Mouse (Mus musculus) thymus, postnatal 10 days (tissue): ENCODE data around the gene Pdk2.

Experiments used
- DNase-seq, 2 experiments: peaks; one replicate each; pipeline ENCODE4 v3.0.0; 2021; ENCODE audit warnings: low spot score in 2 of 2

Pdk2 gene

DNA sequence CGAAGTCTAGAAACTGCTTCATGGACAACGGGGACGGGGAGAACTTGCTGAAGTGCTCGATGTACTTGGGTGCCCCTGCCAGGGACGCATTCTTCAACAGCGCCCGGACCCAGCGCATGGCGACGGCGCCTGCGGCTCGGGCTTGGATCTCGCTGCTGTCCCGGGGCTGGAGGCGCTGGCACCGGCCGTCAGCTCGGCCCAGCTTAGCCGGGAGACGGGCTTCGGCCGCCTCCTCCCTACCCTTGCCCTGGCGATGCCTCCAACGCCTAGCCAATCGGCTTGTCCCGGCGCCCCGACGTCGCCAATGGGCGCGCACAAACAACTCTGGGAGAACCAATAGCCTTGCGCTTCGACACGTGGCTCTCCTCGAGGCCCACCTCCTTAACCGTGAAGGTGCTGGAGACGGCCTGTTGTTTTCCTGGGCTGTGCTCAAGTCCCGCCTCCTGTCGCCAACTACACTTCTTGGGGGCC is at the start of gene Pdk2:
Gene Pdk2 (minus strand): TSS at position 216 of the 471 bp plus-strand sequence.
- peak; percentile 88 to 92 for DNase-seq

DNA sequence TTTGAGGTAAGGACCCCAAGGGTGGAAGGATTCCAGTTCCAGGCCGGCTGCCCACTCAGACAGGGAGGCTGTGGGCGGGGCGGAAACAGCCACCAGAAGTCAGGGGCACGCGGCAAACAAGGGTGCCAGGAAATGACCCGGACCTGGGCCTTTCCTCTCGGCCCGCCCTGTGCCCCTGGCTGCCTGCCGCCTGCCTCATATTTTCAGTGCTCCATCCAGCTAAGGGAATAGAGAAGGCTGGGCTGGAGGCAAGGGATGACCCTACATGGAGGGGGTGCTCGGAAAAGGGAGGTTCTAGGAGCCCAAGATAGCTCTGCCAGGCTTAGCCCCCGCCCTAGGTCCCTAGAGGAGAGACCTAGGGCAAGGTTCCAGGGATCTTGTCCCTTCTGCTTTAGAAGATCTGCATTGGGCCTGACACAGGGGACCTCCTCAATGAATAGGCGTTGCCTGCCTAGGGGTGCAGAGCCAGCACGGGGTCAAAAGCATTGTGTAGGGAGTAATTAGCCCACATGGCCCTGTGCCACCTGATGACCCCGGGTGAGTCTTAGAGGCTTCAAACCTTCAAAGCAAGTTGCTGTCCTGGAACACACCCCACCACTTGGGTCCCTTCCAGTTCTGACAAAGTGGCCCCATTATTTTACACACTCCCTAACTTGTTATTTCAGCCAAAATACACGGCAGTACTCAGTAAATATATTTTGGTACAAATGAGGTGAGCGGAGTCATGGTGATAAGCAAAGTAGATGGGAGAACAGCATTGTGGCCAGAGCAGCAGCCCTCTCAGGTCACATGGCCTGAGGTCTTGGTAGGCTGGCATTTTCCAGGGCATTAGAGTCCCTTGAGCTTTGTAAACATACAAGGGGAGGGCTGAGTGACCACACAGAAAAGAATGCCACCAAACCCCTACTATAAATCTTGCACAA is 48.0 kb upstream of the Pdk2 start:
- no peak for DNase-seq

DNA sequence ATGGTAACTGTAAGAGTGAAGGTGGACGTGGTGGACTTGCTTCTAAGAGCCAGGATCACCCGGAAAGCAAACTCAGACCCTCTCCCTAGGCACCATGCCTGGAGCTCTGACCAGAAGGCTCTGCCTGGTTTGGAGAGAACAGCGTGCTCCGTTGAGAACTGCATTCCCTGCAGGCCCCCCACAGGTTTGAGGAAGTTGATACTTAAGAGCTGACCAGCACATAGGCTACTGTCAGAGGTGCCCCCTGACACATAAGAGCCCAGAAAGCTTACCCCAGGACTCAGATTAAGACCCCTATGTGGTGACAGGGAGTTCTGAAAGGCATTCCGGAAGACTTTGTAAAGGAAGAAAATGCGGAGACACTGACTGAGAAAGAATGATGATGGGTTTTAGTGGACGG is 47.1 kb upstream of the Pdk2 start:
- no peak for DNase-seq

DNA sequence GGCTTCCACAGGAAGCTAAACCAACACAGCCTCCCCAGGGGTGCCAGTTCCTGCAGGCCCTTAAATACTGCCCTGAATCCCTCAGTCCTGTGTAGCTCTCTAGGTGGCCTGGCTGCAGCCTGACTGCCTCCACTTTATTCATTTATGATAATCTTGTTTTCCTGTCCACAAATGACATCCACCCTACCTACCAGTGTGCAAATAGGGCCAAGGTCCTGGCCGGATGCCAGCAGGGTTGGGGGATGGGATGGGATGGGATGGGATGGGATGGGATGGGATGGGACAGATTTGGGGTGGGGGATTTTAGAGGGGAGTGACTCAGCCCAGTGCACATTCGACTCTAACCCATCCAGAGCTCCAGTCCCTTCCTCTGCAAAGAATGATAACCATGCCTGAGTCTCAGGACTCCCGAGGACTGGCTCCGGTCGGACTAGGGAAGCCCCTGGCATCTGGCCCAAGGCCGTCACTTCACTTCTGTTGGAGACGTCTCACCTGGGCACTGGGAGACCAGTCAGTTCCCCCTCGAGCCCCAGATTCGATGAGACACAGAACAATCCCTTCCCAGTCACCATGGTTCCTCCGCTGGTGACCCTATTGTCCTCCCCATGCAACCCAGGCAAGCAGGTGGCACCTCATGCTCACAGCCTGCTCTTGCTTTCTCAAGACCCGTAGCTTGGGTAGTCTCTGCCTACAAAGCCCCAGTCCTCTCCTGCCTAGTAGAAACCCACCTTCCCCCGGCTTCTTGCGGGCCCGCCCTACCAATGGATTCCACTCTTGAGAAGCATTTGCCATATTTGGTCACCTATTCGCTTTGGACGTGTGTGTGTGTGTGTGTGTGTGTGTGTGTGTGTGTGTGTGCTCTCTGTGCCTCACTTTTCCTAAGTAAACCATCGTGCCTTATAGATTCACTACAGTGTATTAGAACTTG is 46.4 kb upstream of the Pdk2 start:
- no peak for DNase-seq

DNA sequence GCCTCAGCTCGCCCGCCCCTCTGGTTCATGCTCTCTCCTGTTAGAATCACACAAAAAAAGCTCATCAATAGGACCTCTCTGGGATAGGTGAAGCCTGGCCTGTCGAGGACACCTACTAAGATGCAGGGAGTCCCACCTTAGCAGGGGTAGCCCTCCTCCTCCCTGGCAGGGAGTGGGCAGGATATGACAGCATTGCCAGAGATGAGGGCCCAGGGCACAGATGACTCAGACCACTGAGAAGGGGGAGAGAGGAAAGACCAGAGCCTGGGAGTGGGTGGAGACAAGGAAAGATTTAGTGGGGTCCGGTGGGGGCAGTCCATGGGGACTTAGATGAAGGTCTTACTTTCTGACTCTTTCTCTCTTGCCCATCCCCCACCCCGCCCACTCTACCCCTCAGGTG is 45.1 kb upstream of the Pdk2 start:
- DNase-seq, result no peak

DNA sequence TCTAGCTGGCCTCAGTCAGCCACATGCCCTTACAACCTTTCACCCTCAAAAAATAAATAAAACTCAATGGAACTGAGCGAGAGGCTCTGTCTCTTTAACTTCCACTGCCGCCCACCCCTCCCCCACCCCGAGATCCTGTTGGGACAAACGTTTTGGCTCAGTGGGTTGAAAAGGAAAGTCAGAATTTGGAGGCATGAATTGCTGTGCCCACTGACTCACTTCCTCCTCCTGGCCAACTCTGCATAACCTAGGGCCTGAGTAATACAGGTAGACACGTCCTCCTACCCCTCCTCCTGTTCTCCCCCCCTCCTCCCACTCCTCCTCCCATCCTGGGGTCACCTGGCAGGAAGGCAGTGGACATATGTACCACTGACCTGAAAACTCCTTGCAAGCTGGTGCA is 44.6 kb upstream of the Pdk2 start:
- DNase-seq, result no peak

DNA sequence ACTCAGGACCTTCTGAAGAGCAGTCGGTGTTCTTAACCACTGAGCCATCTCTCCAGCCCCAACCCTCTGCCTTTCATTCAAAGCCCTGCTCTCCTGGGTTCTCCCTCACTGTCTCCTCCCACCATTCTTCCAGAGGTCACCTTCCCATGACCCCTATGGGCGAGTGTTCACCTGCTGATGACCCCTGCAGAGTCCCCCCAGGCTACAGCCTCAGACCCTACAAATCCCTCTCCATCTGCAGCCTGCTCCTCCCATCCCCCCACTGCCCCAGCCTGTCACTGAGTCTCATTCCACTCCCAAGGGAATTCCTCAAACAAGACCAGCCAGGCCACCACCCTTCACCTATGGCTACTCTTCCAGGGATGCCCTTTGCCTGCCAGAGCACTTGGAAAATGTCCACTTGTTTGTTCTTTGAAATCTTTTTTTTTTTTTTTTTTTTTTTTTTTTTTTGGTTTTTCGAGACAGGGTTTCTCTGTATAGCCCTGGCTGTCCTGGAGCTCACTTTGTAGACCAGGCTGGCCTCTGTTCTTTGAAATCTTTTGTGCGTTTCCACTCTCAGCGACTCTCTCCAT is 43.7 kb upstream of the Pdk2 start:
- DNase-seq, result no peak

DNA sequence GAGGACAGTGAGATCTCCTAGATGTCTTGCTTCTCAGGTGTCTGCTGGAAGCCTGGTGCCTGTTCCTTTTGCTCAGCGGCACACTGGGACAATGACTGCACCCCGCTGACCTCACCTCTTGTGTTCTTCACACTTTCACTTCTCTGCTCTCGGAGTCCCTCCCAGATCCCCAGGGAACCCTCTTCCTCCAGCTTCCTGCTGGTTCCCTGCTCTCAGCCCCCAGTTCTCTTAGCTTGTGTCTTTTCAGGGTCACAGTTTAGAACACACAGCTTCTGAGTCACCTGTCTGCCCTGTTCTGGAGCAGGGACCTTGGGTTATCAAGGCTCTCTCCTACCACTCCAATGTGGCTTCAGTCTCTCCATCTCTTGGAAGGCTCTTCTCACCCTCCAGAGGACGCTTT is 43.0 kb upstream of the Pdk2 start:
- DNase-seq, result no peak

DNA sequence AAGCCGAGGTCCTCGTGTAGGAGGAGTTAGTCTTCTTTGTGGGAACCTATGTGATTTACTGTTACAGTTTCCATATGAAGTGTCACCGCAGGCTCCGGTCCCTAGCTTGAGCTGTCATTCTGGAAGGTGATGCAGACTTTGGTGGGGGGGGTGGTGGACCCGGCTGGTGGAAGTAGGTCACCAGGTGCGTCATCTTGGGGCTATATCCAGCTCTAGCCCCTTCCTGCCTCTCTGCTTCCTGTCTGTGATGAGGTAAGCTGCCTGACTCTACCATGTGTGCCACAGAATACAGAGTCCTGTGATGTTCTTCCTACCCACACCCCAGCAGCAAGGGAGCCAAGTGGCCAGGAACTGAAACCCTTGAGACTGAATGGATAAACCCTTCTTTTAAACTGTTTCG is 41.7 kb upstream of the Pdk2 start:
- DNase-seq, result peak; percentile 64 to 67

DNA sequence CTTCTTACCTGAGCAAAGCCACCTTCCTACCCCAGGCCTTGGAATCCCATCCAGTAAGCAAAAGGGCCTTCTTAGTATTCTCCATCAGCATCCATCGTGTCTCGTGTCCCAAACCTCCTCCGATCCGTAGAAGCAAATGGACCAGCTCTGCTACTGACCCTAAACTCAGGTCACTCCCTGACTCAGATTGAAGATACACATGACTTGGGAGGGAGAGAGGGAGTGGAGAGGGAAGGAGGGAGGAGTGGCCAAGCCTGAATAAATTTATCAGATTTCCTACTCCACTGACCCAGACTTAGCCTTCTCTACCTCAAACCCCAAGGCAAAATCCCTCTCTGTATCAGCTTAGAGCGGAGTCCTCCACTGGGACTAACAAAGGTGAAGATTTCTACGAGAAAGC is 39.6 kb upstream of the Pdk2 start:
- no peak for DNase-seq

DNA sequence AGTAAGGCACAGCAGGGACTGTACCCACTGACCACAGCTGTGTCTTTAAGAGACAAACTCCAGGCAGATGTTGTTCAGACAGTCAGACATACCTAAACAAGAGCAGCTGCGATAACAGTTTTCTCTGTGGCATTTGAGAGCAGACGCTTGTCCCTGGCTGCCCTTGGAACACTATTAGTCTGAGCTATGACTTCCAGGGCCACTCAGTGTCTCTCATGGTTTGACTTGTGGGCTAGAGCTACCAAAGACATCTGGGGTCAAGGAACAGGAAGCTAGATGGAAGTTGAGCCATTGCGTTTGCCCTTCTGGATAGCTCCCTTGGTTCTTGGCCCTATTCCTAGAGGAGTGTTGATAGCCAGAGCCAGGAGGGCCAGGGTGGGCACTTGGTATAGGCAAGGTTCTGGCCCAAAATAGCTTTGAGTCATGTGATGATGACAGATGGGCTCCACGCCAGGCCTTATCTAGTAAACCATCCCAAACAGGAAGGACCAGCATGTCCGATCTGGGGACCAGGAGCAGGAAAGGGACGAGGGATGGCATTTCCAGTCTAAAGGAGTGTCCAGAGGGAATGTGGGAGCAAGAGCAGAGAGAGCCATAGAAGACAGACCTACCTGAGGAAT is 38.2 kb upstream of the Pdk2 start:
- DNase-seq, result no peak

DNA sequence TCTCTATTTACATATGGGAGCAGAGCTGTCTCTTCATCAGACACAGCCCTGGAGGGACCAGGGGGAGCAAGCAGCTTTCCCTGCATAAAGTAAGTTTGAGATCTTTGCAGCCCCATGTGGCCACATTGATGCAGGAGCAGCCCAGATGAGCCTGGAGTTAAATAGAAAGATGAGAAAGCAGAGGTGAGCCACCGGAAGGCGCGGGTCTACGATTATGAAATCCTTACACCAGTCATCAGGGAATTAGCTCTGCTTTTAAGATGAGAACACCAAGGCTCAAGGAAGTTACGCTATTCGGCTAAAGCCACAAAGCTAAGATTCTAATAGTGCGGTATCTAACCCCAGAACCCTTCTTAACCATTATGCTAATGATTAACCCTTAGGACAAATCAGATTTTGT is 36.8 kb upstream of the Pdk2 start:
- DNase-seq, result no peak

DNA sequence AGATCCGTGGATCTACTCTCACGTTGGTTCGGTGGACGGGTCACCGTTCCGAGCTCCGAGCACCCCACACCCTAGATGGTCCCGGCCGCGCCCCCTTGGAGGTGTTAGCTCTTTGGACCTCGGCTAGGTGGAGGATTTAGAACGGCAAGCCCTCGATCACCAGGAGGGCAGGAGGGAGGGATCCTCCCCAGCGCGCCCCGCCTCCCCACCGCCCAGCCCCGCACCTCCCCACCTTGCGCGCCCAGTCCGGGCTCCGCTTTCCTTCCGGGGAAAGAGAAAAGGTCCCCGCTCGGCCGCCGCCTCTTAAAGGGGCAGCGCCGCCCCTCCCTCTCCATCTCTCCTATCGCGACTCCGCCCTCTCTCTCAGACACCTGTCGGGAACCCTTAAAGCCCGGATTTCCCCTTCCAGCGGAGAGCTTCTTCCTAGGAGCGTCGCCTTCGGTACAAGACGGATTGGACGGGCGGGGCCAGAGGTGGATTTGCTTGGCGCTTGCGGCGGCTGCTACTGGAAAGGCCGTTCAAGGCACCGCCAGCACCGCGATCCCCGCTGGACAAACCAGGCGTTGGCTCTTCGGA is 35.5 kb upstream of the Pdk2 start, which contains the start of gene Itga3:
Gene Itga3 (minus strand): TSS at position 266 of the 576 bp plus-strand sequence.
- peak in 1 of 2 experiments; percentile 35 for DNase-seq

DNA sequence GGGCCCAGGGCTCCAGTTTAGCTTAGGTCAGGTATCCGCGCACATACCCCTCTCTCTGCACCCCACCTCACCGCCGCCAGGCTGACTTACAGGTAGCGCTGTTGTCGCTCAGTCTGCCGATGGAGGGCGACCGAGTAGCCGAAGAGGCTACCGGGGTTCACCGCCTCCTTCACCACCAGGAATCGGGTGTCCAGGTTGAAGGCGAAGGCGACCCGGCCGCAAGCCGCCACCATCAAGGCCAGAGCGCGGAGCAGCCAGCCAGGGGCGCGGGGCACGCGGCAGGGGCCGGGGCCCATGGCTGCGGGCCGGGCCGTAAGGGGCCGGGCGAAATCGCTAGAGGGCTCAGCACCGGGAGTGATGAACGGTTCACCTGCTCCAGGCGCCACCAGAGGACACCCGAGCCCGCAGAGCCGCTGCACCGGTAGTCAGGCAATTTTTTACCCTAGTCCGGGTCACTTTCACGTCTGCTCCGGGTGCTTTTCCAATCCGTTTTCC is 34.9 kb upstream of the Pdk2 start:
- DNase-seq, result peak; percentile 55 to 68

DNA sequence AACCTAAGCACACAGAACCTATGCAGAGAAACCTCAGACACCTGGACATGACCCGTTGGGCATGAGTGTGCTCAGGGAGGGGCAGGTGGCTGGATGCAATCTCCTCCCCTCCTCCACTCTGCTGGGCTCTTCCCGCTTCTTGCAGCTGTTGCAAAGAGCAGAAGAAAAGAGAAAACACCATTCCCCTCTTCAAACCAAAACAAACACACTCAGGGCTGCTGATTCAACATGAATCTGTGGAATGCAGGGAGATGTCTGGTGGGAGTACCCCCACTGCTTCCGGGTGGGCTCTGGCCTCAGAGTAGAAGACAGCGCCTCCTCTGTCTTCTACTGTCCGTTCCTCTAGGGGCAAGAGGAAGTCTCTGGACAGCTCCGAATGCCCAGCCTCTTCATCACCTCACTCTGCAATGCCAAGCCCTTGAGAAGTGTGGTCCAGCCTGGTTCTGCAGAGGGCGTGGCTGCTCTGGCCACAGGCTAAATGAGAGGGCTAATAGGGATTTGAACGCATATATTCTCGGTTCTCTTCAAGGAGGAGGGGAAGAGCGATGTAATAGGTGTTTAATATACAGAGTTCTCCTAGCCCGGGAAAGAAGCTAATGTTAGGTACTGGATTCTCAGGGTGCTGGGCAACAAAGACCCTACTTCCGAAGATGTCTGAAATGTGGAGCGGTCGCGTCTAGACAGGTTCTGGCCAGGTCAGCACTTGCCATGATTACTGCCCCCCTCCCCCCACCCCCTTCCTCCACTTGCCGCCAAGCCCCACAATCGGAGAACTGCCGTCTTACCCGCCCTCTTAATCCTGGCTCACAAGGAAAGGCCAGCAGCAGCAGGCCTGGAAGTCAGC is 34.3 kb upstream of the Pdk2 start:
- DNase-seq, result no peak

DNA sequence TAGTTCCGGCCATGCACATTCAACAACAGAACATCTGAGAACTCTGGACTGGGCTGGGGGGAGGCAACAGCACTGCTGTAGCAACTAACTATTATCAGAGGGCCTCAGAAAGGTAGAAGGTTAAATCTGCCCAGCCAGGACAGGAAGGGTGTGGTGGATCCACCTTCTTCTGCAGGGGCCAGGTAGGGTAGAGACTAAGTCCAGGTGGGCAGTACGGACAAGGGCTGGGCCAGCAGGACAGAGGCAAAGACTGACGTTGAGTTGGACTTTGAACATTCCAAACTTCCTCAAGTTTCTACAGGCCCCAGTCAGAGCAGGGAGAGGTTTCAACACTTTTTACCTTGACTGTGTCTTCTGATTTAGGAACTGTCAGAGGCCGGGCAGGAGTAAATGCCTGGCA is 33.5 kb upstream of the Pdk2 start:
- DNase-seq, result no peak

DNA sequence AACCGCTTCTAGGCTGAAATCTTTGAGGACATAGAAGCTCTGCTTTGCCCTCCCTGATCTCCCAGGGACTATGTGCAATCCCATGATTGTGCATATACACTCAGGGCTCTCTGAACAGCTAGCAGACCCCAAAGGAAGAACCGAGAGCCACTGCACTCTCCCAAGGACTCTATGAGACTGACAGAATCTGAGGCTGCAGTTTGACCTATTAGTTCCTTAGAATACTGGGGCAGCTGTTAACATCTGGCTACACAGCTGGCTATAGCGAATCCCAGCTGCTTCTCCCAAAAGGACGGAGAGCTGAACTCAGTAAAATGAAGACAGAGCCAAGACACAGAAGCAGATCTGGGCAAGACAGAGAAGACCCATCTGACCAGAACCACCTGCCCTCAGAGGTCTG is 32.7 kb upstream of the Pdk2 start:
- no peak for DNase-seq

DNA sequence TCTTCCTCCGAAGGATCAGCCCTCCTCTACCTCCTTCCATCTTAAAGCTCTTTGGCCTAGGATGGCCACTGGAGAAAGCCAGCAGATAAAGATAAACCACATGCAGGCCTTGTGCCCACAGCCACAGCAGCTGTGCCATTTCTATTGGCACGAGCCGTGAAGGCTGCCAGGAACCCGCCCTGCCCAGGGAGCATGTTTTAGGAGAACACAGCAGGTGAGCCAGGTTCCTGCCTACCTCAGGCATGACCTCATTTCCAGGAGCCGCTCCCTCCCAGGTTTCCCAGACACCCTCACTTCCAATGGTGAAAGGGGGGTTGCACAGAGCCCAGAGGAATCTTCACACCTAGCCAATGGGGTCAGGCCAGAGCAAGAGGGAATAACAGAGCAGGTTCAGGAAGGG is 31.6 kb upstream of the Pdk2 start:
- DNase-seq, result no peak

DNA sequence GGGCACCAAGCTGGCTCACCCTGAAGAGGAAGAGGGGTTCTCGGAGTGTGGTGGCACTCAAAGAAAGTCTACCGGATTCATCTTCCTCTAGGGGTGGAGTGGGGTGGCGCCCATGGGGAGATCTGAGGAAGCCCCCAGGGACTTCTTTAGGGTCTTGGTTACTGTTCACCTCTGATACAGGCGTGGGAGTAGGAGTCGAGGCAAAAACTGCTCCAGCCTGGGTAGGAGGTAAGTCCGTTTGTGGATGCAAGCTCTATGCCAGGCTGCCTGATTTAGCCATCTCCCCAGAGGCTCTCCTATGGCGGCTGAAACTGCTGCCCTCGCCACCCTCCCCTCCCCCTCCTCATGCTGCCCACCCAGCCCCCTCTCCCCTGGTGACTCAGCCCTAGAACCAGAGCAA is 31.0 kb upstream of the Pdk2 start:
- no peak for DNase-seq

DNA sequence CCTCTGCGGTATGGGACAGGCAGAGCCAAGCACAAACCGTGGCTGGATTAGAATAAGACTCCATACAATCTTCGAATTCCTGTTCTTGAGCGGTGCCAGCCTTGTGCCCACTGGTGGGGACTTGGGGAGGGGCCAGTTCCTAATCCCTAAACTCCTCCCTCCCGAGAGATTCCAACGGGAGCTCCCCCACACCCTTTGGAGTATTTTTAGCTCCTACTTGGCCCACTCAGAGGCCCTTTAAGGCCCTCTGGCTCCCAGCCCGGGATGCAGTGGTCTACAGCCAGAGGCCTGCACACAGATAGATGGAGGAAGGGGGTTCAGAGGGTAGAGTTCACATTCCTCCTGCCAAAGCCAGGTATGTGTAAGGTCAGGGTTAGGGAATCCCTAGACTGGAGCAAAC is 30.1 kb upstream of the Pdk2 start:
- no peak for DNase-seq
